8 mouse cellular contexts compared by ENCODE assay signal in genomic region chr6:113238442-113238841, GRCm38 (mm10). TPM values are rescaled to one million over a fixed set of nuclear protein-coding genes. Genes with fewer than 3 reads are reported as not detected.
DNase-seq lines count a peak whose midpoint lies in the region; ATAC-seq and TF ChIP-seq lines count a peak whose summit lies in the region.

No protein-coding gene starts in this region.

- peak overlapping the region; percentile 81 for H3K4me2 ChIP-seq in kidney, embryonic 16.5 days (replicated peaks; ENCODE audit: low read depth, low read length)
- peak overlapping the region; percentile 87 for H3K4me2 ChIP-seq in heart, embryonic 15.5 days

- H3K4me1 ChIP-seq in kidney, embryonic 16.5 days (ENCODE audit: insufficient read depth, low read length), result peaks cover 11% of the 10 kb centered on the region
- H3K4me1 ChIP-seq in heart, embryonic 15.5 days (replicated peaks), result peaks cover 11% of the 10 kb centered on the region
- peaks cover 10% of the 10 kb centered on the region for H3K4me1 ChIP-seq in lung, adult 2 months (ENCODE audit: control insufficient read depth, insufficient read depth, low read length)
- peaks cover 4% of the 10 kb centered on the region for H3K4me1 ChIP-seq in small intestine, adult 2 months (ENCODE audit: control insufficient read depth, insufficient read depth, insufficient read length, low read length)

- no peak overlapping the region for H3K27ac ChIP-seq in kidney, embryonic 16.5 days (ENCODE audit: low read length)
- H3K27ac ChIP-seq in heart, embryonic 15.5 days, result no peak overlapping the region
- H3K27ac ChIP-seq in small intestine, adult 2 months (ENCODE audit: insufficient read depth, low read depth, low read length), result 0 out of 2 replicates have a peak overlapping the region, but pooled peaks have one; percentile 26

- peaks cover 10% of the 10 kb centered on the region for H3K36me3 ChIP-seq in kidney, embryonic 16.5 days (ENCODE audit: insufficient read depth, low read length)
- peaks cover 14% of the 10 kb centered on the region for H3K36me3 ChIP-seq in heart, embryonic 15.5 days
- peaks cover 11% of the 10 kb centered on the region for H3K36me3 ChIP-seq in small intestine, adult 2 months (ENCODE audit: control insufficient read depth, insufficient read depth, low read length)

- H3K9me3 ChIP-seq in kidney, embryonic 16.5 days (ENCODE audit: low read length), result no peaks in the 10 kb centered on the region
- H3K9me3 ChIP-seq in heart, embryonic 15.5 days (replicated peaks), result no peaks in the 10 kb centered on the region

- no peak for ATAC-seq in kidney, embryonic 16.5 days (ENCODE audit: low FRiP score, low TSS enrichment)
- no peak for ATAC-seq in heart, embryonic 15.5 days (replicated peaks; ENCODE audit: insufficient number of reproducible peaks, insufficient read depth, low FRiP score, low read depth)

- no peak for TF ChIP-seq POLR2A in lung, adult 2 months (IDR thresholded peaks at IDR 0.05; ENCODE audit: borderline replicate concordance, extremely low read depth, low read depth, low read length)
- TF ChIP-seq POLR2A in small intestine, adult 2 months (IDR thresholded peaks at IDR 0.05; ENCODE audit: low read depth, low read length), result no peak

- peak overlapping the region; percentile 89 for H3K9ac ChIP-seq in kidney, embryonic 16.5 days (replicated peaks; ENCODE audit: low read length)
- H3K9ac ChIP-seq in heart, embryonic 15.5 days, result peak overlapping the region; percentile 85

- 33% methylated on average over 6 of the region's 6 CpGs for WGBS in kidney, embryonic 16.5 days
- 16% methylated on average over 6 of the region's 6 CpGs for WGBS in heart, embryonic 15.5 days
- WGBS in lung, adult 2 months, result 12% methylated on average over 6 of the region's 6 CpGs
- 6% methylated on average over 6 of the region's 6 CpGs for WGBS in small intestine, adult 2 months

- DNase-seq in kidney, adult 18-20 months, result no peak
- DNase-seq in T-cell, adult 2 months (ENCODE audit: low spot score), result peak; percentile 12
- no peak for DNase-seq in lung, adult 2 months
- DNase-seq in ovary, postnatal 10 days (ENCODE audit: low spot score), result no peak
- no peak for DNase-seq in urinary bladder, adult 2 months (ENCODE audit: low spot score)

- H3K4me3 ChIP-seq in kidney, embryonic 16.5 days (ENCODE audit: low read length), result peak overlapping the region; percentile 98
- H3K4me3 ChIP-seq in heart, embryonic 15.5 days, result peak overlapping the region; percentile 87
- H3K4me3 ChIP-seq in lung, adult 2 months (replicated peaks; ENCODE audit: extremely low read depth, low read depth, low read length), result peak overlapping the region; percentile 99
- peak overlapping the region; percentile 65 for H3K4me3 ChIP-seq in small intestine, adult 2 months (ENCODE audit: low read depth, low read length)

- no peaks in the 10 kb centered on the region for H3K27me3 ChIP-seq in kidney, embryonic 16.5 days (ENCODE audit: insufficient read depth, low read length)
- H3K27me3 ChIP-seq in heart, embryonic 15.5 days, result no peaks in the 10 kb centered on the region
- no peaks in the 10 kb centered on the region for H3K27me3 ChIP-seq in small intestine, adult 2 months (ENCODE audit: control insufficient read depth, insufficient read depth, low read length)

- no peak for TF ChIP-seq CTCF in lung, adult 2 months (IDR thresholded peaks at IDR 0.05; ENCODE audit: insufficient read depth, low read length)
- TF ChIP-seq CTCF in small intestine, adult 2 months (IDR thresholded peaks at IDR 0.05; ENCODE audit: extremely low read depth, insufficient read length, insufficient replicate concordance, low read depth, low read length), result no peak

RNA-seq across cellular contexts. Expression of gene Mtmr14, which starts 0.8 kb away (rescaled TPM):
- 35.5 and 37.0 TPM in 2 replicates for polyA plus RNA-seq in kidney, embryonic 16.5 days (2015; fragmentation: Nextera tagmentation; extraction: Ambion mirVana)
- polyA plus RNA-seq in heart, embryonic 15.5 days (2015; fragmentation: Nextera tagmentation; extraction: Ambion mirVana), result 20.8 and 26.7 TPM in 2 replicates
- 43.5 and 45.5 TPM in 2 replicates for polyA plus RNA-seq in lung, adult 2 months (2012; rRNA removed)
- 23.3 and 66.0 TPM in 2 replicates for polyA plus RNA-seq in small intestine, adult 2 months (2012; rRNA removed)
- polyA plus RNA-seq in urinary bladder, adult 2 months (2012; rRNA removed), result 22.5 and 26.5 TPM in 2 replicates

RNA-seq across cellular contexts. Expression of gene Lhfpl4, which starts 43.3 kb away (rescaled TPM):
- 0.60 and 0.94 TPM in 2 replicates for polyA plus RNA-seq in kidney, embryonic 16.5 days (2015; fragmentation: Nextera tagmentation; extraction: Ambion mirVana)
- polyA plus RNA-seq in heart, embryonic 15.5 days (2015; fragmentation: Nextera tagmentation; extraction: Ambion mirVana), result 0.35 and 0.81 TPM in 2 replicates
- 0.92 and 0.93 TPM in 2 replicates for polyA plus RNA-seq in lung, adult 2 months (2012; rRNA removed)
- polyA plus RNA-seq in small intestine, adult 2 months (2012; rRNA removed), result 0.15 and 0.43 TPM in 2 replicates
- polyA plus RNA-seq in urinary bladder, adult 2 months (2012; rRNA removed), result 0.22 and 0.35 TPM in 2 replicates

RNA-seq across cellular contexts. Expression of gene Cpne9, which starts 43.7 kb away (rescaled TPM):
- polyA plus RNA-seq in kidney, embryonic 16.5 days (2015; fragmentation: Nextera tagmentation; extraction: Ambion mirVana), result 0.09 TPM in 1 of 2 replicates, not detected in the other
- 0.25 TPM in 1 of 2 replicates, not detected in the other for polyA plus RNA-seq in heart, embryonic 15.5 days (2015; fragmentation: Nextera tagmentation; extraction: Ambion mirVana)
- 0.06 TPM in 1 of 2 replicates, not detected in the other for polyA plus RNA-seq in lung, adult 2 months (2012; rRNA removed)
- not detected in 2 replicates for polyA plus RNA-seq in small intestine, adult 2 months (2012; rRNA removed)
- polyA plus RNA-seq in urinary bladder, adult 2 months (2012; rRNA removed), result 0.03 and 0.18 TPM in 2 replicates
